Mouse (Mus musculus): Measurements from ENCODE around the gene Greb1.

GRCm38 (mm10) chr12:16655604-16656003 lies 145.1 kb downstream of the Greb1 start:
- TF ChIP-seq CTCF (IDR thresholded peaks at IDR 0.05; ENCODE audit: low read depth, low read length) (no peak), GATA1 (IDR thresholded peaks at IDR 0.05; ENCODE audit: borderline replicate concordance, low read length) (no peak), GATA2 (IDR thresholded peaks at IDR 0.05; ENCODE audit: borderline replicate concordance, low read depth, low read length) (no peak), POLR2AphosphoS5 (IDR thresholded peaks at IDR 0.05; ENCODE audit: insufficient replicate concordance, low read depth, low read length) (no peak), TAL1 (conservative IDR thresholded peaks at IDR 0.05; ENCODE audit: low read depth, low read length) (no peak)

Measured in G1E (cell line).